Mouse (Mus musculus): ENCODE data around the gene Dgke. TPM values are rescaled to one million over a fixed set of nuclear protein-coding genes. Genes with fewer than 3 reads are reported as not detected.
"Not testable (repeated sequence)": the region's sequence is repeated elsewhere in the genome, so short reads cannot be mapped to it uniquely, and the experiment has no call there.

The Dgke gene
- polyA plus RNA-seq, 1 experiment: 35.7 TPM

- DNase-seq (ENCODE audit: extremely low spot score in 1 of 2, low spot score in 1 of 2): not testable (repeated sequence)
Measured at GRCm38 (mm10) chr11:89041073-89041472, 25.6 kb downstream of the Dgke start.

DNA sequence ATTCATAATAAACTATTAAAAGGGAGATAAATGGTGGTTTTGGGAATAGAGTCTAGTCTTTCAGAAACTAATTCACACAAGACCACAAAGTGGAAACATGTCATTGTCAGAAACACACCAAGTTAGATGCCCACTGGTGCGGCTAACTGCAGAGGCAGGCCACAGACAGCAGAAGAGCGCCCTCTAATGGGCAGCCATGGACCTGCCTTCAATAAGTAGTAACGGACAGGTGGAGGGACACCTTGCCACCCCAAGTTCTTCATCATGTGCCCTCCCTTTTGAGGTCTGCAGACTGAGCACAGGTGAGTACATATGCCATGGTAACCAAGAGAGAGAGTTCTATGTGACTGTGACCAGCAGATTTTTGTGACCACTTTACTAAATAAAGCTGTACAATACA is 27.3 kb downstream of the Dgke start:
- peak in 1 of 2 experiments; percentile 73 for DNase-seq (ENCODE audit: extremely low spot score in 1 of 2, low spot score in 1 of 2)

- no peak for DNase-seq (ENCODE audit: extremely low spot score in 1 of 2, low spot score in 1 of 2)
Measured at GRCm38 (mm10) chr11:89038496-89038895, 28.2 kb downstream of the Dgke start.

GRCm38 (mm10) chr11:89035552-89035951 is 31.1 kb downstream of the Dgke start:
- no peak for DNase-seq (ENCODE audit: extremely low spot score in 1 of 2, low spot score in 1 of 2)

DNA sequence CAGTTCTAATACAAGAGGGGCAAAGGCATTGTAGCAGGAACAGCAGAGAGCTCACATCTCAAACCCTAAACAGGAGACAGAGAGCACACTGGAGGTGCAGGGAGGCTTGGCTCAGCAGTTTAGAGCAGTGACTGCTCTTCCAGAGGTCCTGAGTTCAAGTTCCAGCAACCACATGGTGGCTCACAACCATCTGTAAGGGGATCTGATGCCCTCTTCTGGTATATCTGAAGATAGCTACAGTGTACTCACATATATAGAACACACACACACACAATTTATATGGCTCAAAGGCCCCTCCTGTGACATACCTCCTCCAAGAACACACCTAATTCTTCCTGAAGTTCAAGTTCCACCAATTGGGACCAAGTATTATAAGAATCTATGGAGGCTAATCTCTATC is 32.1 kb downstream of the Dgke start:
- no peak for DNase-seq (ENCODE audit: extremely low spot score in 1 of 2, low spot score in 1 of 2)

GRCm38 (mm10) chr11:89031189-89031588 is 35.5 kb downstream of the Dgke start:
- DNase-seq (ENCODE audit: extremely low spot score in 1 of 2, low spot score in 1 of 2): no peak

DNA sequence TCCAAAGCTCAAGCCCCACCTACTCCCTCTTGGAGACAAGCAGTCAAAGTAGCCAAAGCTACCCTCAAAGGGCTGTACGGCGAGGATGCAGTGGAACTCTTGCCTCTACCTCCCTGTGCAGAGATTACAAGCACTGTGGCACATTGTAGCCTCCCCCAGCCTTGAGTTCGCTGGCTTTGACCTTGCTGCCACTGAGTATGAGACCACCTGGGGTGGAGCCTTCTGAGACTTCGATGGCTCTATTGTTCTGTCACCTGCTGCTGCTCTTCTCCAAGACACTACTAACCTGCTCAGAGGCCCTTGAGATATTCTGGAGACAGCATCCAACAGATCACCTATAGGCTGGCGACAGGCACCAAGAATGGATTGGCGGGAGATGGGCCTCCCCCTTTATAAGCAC is 36.1 kb downstream of the Dgke start:
- no peak for DNase-seq (ENCODE audit: extremely low spot score in 1 of 2, low spot score in 1 of 2)

DNA sequence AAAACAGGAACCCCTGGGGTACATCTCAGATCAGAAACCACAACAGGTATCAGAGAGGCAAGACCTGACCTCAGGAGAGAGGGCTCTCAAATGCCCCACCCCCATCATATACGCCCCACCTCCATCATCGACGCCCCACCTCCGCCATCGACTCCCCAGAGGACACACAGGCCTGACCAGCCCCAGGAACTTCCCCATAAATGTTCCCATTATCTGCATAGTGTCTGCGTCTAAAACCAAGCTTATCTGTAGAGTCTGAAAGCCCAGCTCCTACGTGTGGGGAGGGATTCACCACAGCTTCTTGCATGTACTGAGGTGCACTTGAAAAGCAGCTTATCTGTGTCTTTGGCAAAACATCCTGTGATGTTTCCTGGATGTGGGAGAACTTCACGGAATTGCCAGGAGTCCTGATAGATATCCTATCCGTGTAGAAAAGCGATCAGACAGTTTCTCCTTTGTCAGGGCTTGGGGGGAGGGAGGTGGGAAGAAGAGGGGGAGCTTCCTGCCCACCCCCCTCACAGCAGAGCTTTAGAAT is 37.7 kb downstream of the Dgke start:
- DNase-seq (ENCODE audit: extremely low spot score in 1 of 2, low spot score in 1 of 2): no peak

- no peak for DNase-seq (ENCODE audit: extremely low spot score in 1 of 2, low spot score in 1 of 2)
Measured at GRCm38 (mm10) chr11:89027955-89028361, 38.7 kb downstream of the Dgke start.

DNA sequence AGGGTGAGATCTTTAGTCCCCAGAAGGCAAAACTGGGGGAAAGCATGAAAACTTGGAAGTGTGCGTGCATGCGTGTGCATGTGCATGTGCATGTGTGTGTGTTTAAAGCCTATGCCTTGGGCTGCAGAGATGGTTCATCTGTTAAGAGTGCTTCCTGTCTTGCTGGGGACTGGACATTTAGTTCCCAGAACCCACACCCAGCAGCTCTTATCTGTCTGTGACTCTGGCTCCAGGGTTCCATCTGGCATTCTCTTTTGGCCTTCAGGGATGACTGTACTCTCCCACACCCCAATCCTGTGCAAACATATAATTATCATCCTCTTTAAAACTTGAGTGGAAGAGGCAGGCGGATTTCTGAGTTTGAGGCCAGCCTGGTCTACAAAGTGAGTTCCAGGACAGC is 40.5 kb downstream of the Dgke start:
- no peak for DNase-seq (ENCODE audit: extremely low spot score in 1 of 2, low spot score in 1 of 2)

- no peak for DNase-seq (ENCODE audit: extremely low spot score in 1 of 2, low spot score in 1 of 2)
Measured at GRCm38 (mm10) chr11:89025603-89026002, 41.0 kb downstream of the Dgke start.

- no peak for DNase-seq (ENCODE audit: extremely low spot score in 1 of 2, low spot score in 1 of 2)
Measured at GRCm38 (mm10) chr11:89024181-89024881, 42.3 kb downstream of the Dgke start.

- DNase-seq (ENCODE audit: extremely low spot score in 1 of 2, low spot score in 1 of 2): no peak
Measured at GRCm38 (mm10) chr11:89023477-89023876, 43.2 kb downstream of the Dgke start.

- DNase-seq (ENCODE audit: extremely low spot score in 1 of 2, low spot score in 1 of 2): peak in 1 of 2 experiments; percentile 30
Measured at GRCm38 (mm10) chr11:89022120-89022731, 44.4 kb downstream of the Dgke start.

DNA sequence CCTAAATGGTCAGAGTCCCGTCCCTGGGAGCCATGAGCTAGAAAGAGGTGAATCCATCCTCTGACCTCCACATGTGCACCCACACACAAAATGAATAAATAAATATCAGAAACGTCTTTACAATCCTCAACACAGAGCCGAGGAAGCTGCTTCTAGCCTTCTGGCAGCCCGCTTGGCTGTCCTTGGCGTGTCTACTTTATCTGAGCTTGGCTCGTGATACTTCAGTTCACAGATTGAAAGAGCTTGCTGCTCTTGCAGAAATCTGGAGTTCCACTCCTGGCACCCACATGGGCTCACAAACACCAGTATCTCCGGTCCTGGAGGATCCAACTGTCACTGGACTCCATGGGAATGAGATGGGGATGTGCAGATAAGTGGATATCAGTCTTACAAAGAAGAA is 45.0 kb downstream of the Dgke start:
- no peak for DNase-seq (ENCODE audit: extremely low spot score in 1 of 2, low spot score in 1 of 2)

GRCm38 (mm10) chr11:89020681-89021305 is 45.9 kb downstream of the Dgke start:
- DNase-seq (ENCODE audit: extremely low spot score in 1 of 2, low spot score in 1 of 2): no peak

GRCm38 (mm10) chr11:89017514-89018182 is 49.0 kb downstream of the Dgke start:
- DNase-seq (ENCODE audit: extremely low spot score in 1 of 2, low spot score in 1 of 2): no peak

- DNase-seq (ENCODE audit: extremely low spot score in 1 of 2, low spot score in 1 of 2): no peak
Measured at GRCm38 (mm10) chr11:89012241-89012640, 54.4 kb downstream of the Dgke start.

DNA sequence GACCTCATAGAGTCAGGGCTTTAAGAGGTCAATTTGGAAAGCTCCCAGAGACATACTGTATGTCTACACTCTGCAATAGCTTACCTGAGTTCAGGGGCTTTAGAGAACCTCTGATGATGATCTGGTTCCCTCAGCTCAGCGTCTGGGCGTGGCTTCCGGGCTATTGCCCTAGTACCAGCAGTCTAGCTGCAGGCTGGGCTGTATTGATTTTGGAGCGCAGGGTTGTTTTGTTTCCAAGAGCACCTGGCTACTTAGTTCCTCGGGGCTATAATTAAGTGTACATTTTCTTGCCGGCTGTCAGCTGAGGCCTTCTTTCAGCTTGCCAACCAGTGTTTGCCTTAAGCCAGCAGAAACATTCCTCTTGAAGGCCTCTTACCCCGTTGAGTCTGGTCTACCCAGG is 57.2 kb downstream of the Dgke start:
- no peak for DNase-seq (ENCODE audit: extremely low spot score in 1 of 2, low spot score in 1 of 2)

- DNase-seq (ENCODE audit: extremely low spot score in 1 of 2, low spot score in 1 of 2): no peak
Measured at GRCm38 (mm10) chr11:89009066-89009465, 57.6 kb downstream of the Dgke start.

DNA sequence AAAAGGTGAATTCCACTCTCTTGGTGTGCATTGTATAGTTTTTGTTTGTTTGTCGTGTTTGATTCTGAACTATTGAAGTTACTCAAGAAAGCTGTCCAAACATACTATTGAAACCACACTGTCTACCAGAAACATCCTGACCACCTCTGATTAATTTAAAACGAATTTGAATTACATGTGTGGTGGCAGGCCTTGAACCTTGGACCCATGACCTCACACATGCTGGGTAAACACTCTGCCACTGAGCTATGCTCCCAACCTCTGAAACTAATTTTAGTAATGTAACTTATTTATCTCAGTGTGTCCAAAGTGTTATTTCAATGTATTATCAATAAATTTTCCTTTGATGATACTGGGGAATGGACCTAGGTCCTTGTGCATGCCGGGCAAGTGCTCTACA is 59.1 kb downstream of the Dgke start:
- DNase-seq (ENCODE audit: extremely low spot score in 1 of 2, low spot score in 1 of 2): no peak

All from frontal cortex, adult 2 months (tissue).